Mouse (Mus musculus): Measurements from ENCODE around the gene Arl1.

DNA sequence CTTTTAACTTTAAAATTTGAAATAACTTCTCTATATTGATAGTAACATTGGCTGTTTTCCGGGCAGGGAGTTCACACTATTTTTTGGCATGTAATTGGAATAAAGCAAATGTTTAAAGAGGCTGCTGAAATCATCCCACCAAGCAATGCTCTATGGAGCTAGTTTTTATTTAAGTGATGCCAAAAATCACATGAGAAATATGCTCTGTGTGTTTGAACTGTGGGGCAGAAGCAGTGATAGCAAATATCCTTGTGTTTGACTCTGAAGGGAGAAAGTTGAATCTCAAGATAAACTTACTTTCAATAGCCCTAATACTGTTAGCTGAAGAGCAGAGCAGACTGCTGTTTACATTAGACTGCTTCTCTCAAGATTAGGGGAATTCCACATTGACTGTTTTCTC lies 11.0 kb upstream of the Arl1 start:
- TF ChIP-seq CTCF (IDR thresholded peaks at IDR 0.05; ENCODE audit: low read depth) (no peak), EP300 (IDR thresholded peaks at IDR 0.05; ENCODE audit: low read depth) (no peak)

All from heart, postnatal 0 days (tissue).